In genomic region chr5:111170383-111170782, GRCm38 (mm10) we compare ENCODE assay signal across 21 mouse cellular contexts.
DNase-seq lines count a peak whose midpoint lies in the region; ATAC-seq and TF ChIP-seq lines count a peak whose summit lies in the region.
"Had no signal": no experiment of that assay in that cellular context is flagged by ENCODE, and none has a peak within 500 bp of the region (broad histone marks: within the 10 kb centered on the region; RNA-seq: fewer than 3 reads in every experiment).

No protein-coding gene starts in this region.

- H3K9me3 ChIP-seq in embryonic facial prominence, embryonic 11.5 days (replicated peaks; ENCODE audit: control insufficient read depth, low read length), result no peaks in the 10 kb centered on the region
- H3K9me3 ChIP-seq in embryonic facial prominence, embryonic 10.5 days, result no peaks in the 10 kb centered on the region
- no peaks in the 10 kb centered on the region for H3K9me3 ChIP-seq in heart, embryonic 13.5 days
- no peaks in the 10 kb centered on the region for H3K9me3 ChIP-seq in ES-Bruce4 (replicated peaks; ENCODE audit: control insufficient read depth, insufficient read depth, low read length, poor library complexity, severe bottlenecking)
- H3K9me3 ChIP-seq in hindbrain, embryonic 14.5 days (ENCODE audit: control insufficient read depth, low read length), result no peaks in the 10 kb centered on the region
- H3K9me3 ChIP-seq: heart, embryonic 15.5 days; kidney, embryonic 15.5 days; limb, embryonic 10.5 days; neural tube, embryonic 15.5 days had no signal

- TF ChIP-seq POLR2A in heart, adult 2 months (IDR thresholded peaks at IDR 0.05; ENCODE audit: insufficient read depth, low read depth, low read length), result no peak
- no peak for TF ChIP-seq POLR2A in ES-Bruce4 (IDR thresholded peaks at IDR 0.05; ENCODE audit: insufficient read depth, low read length)

- no peak overlapping the region for H3K27ac ChIP-seq in embryonic facial prominence, embryonic 11.5 days (replicated peaks; ENCODE audit: low read depth, low read length)
- no peak overlapping the region for H3K27ac ChIP-seq in embryonic facial prominence, embryonic 10.5 days (replicated peaks)
- H3K27ac ChIP-seq in heart, embryonic 13.5 days (replicated peaks), result no peak overlapping the region
- no peak overlapping the region for H3K27ac ChIP-seq in heart, adult 2 months
- no peak overlapping the region for H3K27ac ChIP-seq in ES-Bruce4 (ENCODE audit: insufficient read depth, low read length)
- 0 out of 2 replicates have a peak overlapping the region, but pooled peaks have one; percentile 15 for H3K27ac ChIP-seq in hindbrain, embryonic 14.5 days
- H3K27ac ChIP-seq: heart, embryonic 15.5 days; kidney, embryonic 15.5 days; limb, embryonic 10.5 days; neural tube, embryonic 15.5 days had no signal

- H3K4me3 ChIP-seq in embryonic facial prominence, embryonic 11.5 days (ENCODE audit: low read depth, low read length), result no peak overlapping the region
- H3K4me3 ChIP-seq in embryonic facial prominence, embryonic 10.5 days, result no peak overlapping the region
- no peak overlapping the region for H3K4me3 ChIP-seq in heart, embryonic 13.5 days
- no peak overlapping the region for H3K4me3 ChIP-seq in heart, adult 2 months
- H3K4me3 ChIP-seq in ES-Bruce4 (ENCODE audit: low read depth, low read length), result no peak overlapping the region
- no peak overlapping the region for H3K4me3 ChIP-seq in hindbrain, embryonic 14.5 days (replicated peaks; ENCODE audit: low read length)
- H3K4me3 ChIP-seq: heart, embryonic 15.5 days; kidney, embryonic 15.5 days; limb, embryonic 10.5 days; neural tube, embryonic 15.5 days had no signal

- 56% methylated on average over 9 of the region's 9 CpGs for WGBS in embryonic facial prominence, embryonic 11.5 days
- WGBS in embryonic facial prominence, embryonic 10.5 days, result 42% methylated on average over 9 of the region's 9 CpGs
- WGBS in heart, embryonic 13.5 days, result 38% methylated on average over 9 of the region's 9 CpGs
- WGBS in heart, adult 2 months, result 67% methylated on average over 9 of the region's 9 CpGs
- 12% methylated on average over 9 of the region's 9 CpGs for WGBS in hindbrain, embryonic 14.5 days

- TF ChIP-seq EP300 in heart, adult 2 months (IDR thresholded peaks at IDR 0.05; ENCODE audit: insufficient read depth, low read depth, low read length), result no peak
- TF ChIP-seq EP300 in ES-Bruce4 (IDR thresholded peaks at IDR 0.05; ENCODE audit: insufficient read depth, low read depth, low read length), result 0 out of 2 replicates have a peak, but pooled peaks have one; percentile 8

- no peaks in the 10 kb centered on the region for H3K79me2 ChIP-seq in heart, adult 2 months (replicated peaks; ENCODE audit: control insufficient read depth, insufficient read depth, low read length)

- no peak overlapping the region for H3K4me2 ChIP-seq in embryonic facial prominence, embryonic 11.5 days (ENCODE audit: low read depth, low read length)
- 0 out of 2 replicates have a peak overlapping the region, but pooled peaks have one; percentile 1 for H3K4me2 ChIP-seq in heart, embryonic 13.5 days
- H3K4me2 ChIP-seq in hindbrain, embryonic 14.5 days (replicated peaks), result no peak overlapping the region
- H3K4me2 ChIP-seq: heart, embryonic 15.5 days; kidney, embryonic 15.5 days; neural tube, embryonic 15.5 days had no signal

- no peaks in the 10 kb centered on the region for H3K36me3 ChIP-seq in embryonic facial prominence, embryonic 11.5 days (replicated peaks; ENCODE audit: control insufficient read depth, insufficient read depth, low read depth, low read length)
- H3K36me3 ChIP-seq in embryonic facial prominence, embryonic 10.5 days (replicated peaks), result no peaks in the 10 kb centered on the region
- H3K36me3 ChIP-seq in heart, embryonic 13.5 days, result no peaks in the 10 kb centered on the region
- H3K36me3 ChIP-seq in heart, adult 2 months (ENCODE audit: control insufficient read depth, insufficient read depth, low read length), result no peaks in the 10 kb centered on the region
- no peaks in the 10 kb centered on the region for H3K36me3 ChIP-seq in ES-Bruce4 (ENCODE audit: control insufficient read depth, insufficient read depth, low read length, poor library complexity, severe bottlenecking)
- H3K36me3 ChIP-seq in hindbrain, embryonic 14.5 days (replicated peaks; ENCODE audit: control insufficient read depth, insufficient read depth), result no peaks in the 10 kb centered on the region
- H3K36me3 ChIP-seq: heart, embryonic 15.5 days; kidney, embryonic 15.5 days; neural tube, embryonic 15.5 days had no signal

- intact Hi-C loops in heart, adult 2 months (cut with DNase I), result no loop called here

- ATAC-seq in embryonic facial prominence, embryonic 11.5 days (replicated peaks; ENCODE audit: insufficient number of reproducible peaks, low FRiP score, low TSS enrichment, low read depth), result 0 out of 2 replicates have a peak, but pooled peaks have one; percentile 37
- no peak for ATAC-seq in heart, embryonic 13.5 days (ENCODE audit: extremely low read depth, insufficient number of reproducible peaks, low FRiP score, low TSS enrichment)
- no peak for ATAC-seq in hindbrain, embryonic 14.5 days (ENCODE audit: low FRiP score)
- ATAC-seq: intestine, embryonic 16.5 days; liver, postnatal 0 days had no signal

- TF ChIP-seq CTCF in heart, adult 2 months (IDR thresholded peaks at IDR 0.05), result no peak
- TF ChIP-seq CTCF in ES-Bruce4 (IDR thresholded peaks at IDR 0.05; ENCODE audit: low read depth, low read length), result no peak

- H3K9ac ChIP-seq in embryonic facial prominence, embryonic 11.5 days (replicated peaks; ENCODE audit: low read length), result no peak overlapping the region
- no peak overlapping the region for H3K9ac ChIP-seq in heart, embryonic 13.5 days
- H3K9ac ChIP-seq in heart, adult 2 months (ENCODE audit: low read depth, low read length), result no peak overlapping the region
- no peak overlapping the region for H3K9ac ChIP-seq in ES-Bruce4 (ENCODE audit: low read depth, poor library complexity, severe bottlenecking)
- 0 out of 2 replicates have a peak overlapping the region, but pooled peaks have one; percentile 24 for H3K9ac ChIP-seq in hindbrain, embryonic 14.5 days
- H3K9ac ChIP-seq: heart, embryonic 15.5 days; kidney, embryonic 15.5 days; liver, postnatal 0 days; neural tube, embryonic 15.5 days had no signal

- H3K27me3 ChIP-seq in embryonic facial prominence, embryonic 11.5 days (ENCODE audit: control insufficient read depth, insufficient read depth, low read length), result no peaks in the 10 kb centered on the region
- no peaks in the 10 kb centered on the region for H3K27me3 ChIP-seq in embryonic facial prominence, embryonic 10.5 days (replicated peaks; ENCODE audit: low read depth, poor library complexity, severe bottlenecking)
- H3K27me3 ChIP-seq in heart, embryonic 13.5 days (replicated peaks), result peaks cover 7% of the 10 kb centered on the region
- H3K27me3 ChIP-seq in heart, adult 2 months (ENCODE audit: control insufficient read depth, insufficient read depth, low read length), result no peaks in the 10 kb centered on the region
- H3K27me3 ChIP-seq in ES-Bruce4 (ENCODE audit: control insufficient read depth, insufficient read depth, low read length, poor library complexity, severe bottlenecking), result no peaks in the 10 kb centered on the region
- no peaks in the 10 kb centered on the region for H3K27me3 ChIP-seq in hindbrain, embryonic 14.5 days (ENCODE audit: control insufficient read depth, insufficient read depth, low read length)
- H3K27me3 ChIP-seq: heart, embryonic 15.5 days; kidney, embryonic 15.5 days; neural tube, embryonic 15.5 days had no signal

- H3K4me1 ChIP-seq in embryonic facial prominence, embryonic 11.5 days (ENCODE audit: control insufficient read depth, insufficient read depth, low read length), result no peaks in the 10 kb centered on the region; the same call in 1 of the 2 replicates
- H3K4me1 ChIP-seq in embryonic facial prominence, embryonic 10.5 days, result peaks cover 14% of the 10 kb centered on the region
- peaks cover 15% of the 10 kb centered on the region for H3K4me1 ChIP-seq in heart, embryonic 13.5 days
- peaks cover 3% of the 10 kb centered on the region for H3K4me1 ChIP-seq in heart, adult 2 months (ENCODE audit: control insufficient read depth, insufficient read depth, low read length)
- peaks cover 3% of the 10 kb centered on the region for H3K4me1 ChIP-seq in ES-Bruce4 (ENCODE audit: control insufficient read depth, insufficient read depth, low read length)
- peaks cover 14% of the 10 kb centered on the region; the same call in 1 of the 2 replicates for H3K4me1 ChIP-seq in hindbrain, embryonic 14.5 days (replicated peaks; ENCODE audit: control insufficient read depth, insufficient read depth, low read length)

- DNase-seq in embryonic facial prominence, embryonic 11.5 days (ENCODE audit: low spot score), result no peak
- DNase-seq in embryonic facial prominence, embryonic 10.5 days (ENCODE audit: low spot score), result no peak
- DNase-seq in heart, adult 2 months, result no peak
- no peak for DNase-seq in hindbrain, embryonic 14.5 days (ENCODE audit: low spot score)
- DNase-seq in right cerebral cortex, postnatal 25 days, result no peak
- DNase-seq in thymus, adult 18-20 months, result no peak
- DNase-seq: adrenal gland, postnatal 10 days; cerebellum, adult 11 months; cerebellum, postnatal 10 days; kidney, postnatal 4 days; liver, postnatal 0 days; lung, postnatal 14 days; spleen, adult 18-20 months; thymus, postnatal 36 days had no signal
